In genomic region chr15:5134179-5134578, GRCm38 (mm10) we compare ENCODE assay signal across 16 mouse cellular contexts.
"Had no signal": no experiment of that assay in that cellular context is flagged by ENCODE, and none has a peak within 500 bp of the region (broad histone marks: within the 10 kb centered on the region; RNA-seq: fewer than 3 reads in every experiment).

No protein-coding gene starts in this region.

- H3K27ac ChIP-seq: liver, embryonic 14.5 days; macrophage; midbrain, embryonic 12.5 days; midbrain, embryonic 15.5 days; neural tube, embryonic 12.5 days; neural tube, embryonic 15.5 days had no signal

- H3K4me1 ChIP-seq: midbrain, embryonic 12.5 days; midbrain, embryonic 15.5 days; neural tube, embryonic 12.5 days; neural tube, embryonic 15.5 days had no signal

- H3K36me3 ChIP-seq: midbrain, embryonic 12.5 days; midbrain, embryonic 15.5 days; neural tube, embryonic 12.5 days; neural tube, embryonic 15.5 days had no signal

- ATAC-seq: lung, postnatal 0 days; midbrain, embryonic 15.5 days had no signal

- H3K4me3 ChIP-seq: midbrain, embryonic 12.5 days; midbrain, embryonic 15.5 days; neural tube, embryonic 12.5 days; neural tube, embryonic 15.5 days had no signal

- H3K9ac ChIP-seq: liver, embryonic 14.5 days; lung, embryonic 14.5 days; midbrain, embryonic 12.5 days; midbrain, embryonic 15.5 days; neural tube, embryonic 12.5 days; neural tube, embryonic 15.5 days had no signal

- H3K27me3 ChIP-seq: midbrain, embryonic 12.5 days; midbrain, embryonic 15.5 days; neural tube, embryonic 12.5 days; neural tube, embryonic 15.5 days had no signal

- H3K9me3 ChIP-seq: midbrain, embryonic 12.5 days; midbrain, embryonic 15.5 days; neural tube, embryonic 12.5 days; neural tube, embryonic 15.5 days had no signal

- H3K4me2 ChIP-seq: lung, embryonic 14.5 days; midbrain, embryonic 12.5 days; midbrain, embryonic 15.5 days; neural tube, embryonic 12.5 days; neural tube, embryonic 15.5 days had no signal

- DNase-seq: kidney, adult 18-20 months; kidney, adult 9 months; kidney, postnatal 14 days; kidney, postnatal 4 days; lung, embryonic 14.5 days; right cerebral cortex, adult 18-20 months; right cerebral cortex, postnatal 14 days; right cerebral cortex, postnatal 4 days; thymus, postnatal 25 days had no signal
